Mouse (Mus musculus) left cerebral cortex, adult 2 months (tissue): ENCODE results near the gene Gimap9. TPM values are rescaled to one million over a fixed set of nuclear protein-coding genes. Genes with fewer than 3 reads are reported as not detected.

Experiments
- DNase-seq, 2 experiments: peaks; one replicate each; pipeline ENCODE4 v3.0.0; 2021 to 2022; ENCODE audit warnings: low spot score in 2 of 2, mixed read lengths in 1 of 2; ENCODE audit errors: extremely low spot score in 1 of 2
- H3K27ac ChIP-seq: fragments of 200-600 bp; 2 replicates; pipeline ENCODE4 v1.8.1; 2022
- H3K4me3 ChIP-seq: fragments of 200-600 bp; 2 replicates; pipeline ENCODE4 v1.8.1; 2022
- CTCF ChIP-seq: fragments of 200-600 bp; IDR thresholded peaks from 2 replicates; pipeline ENCODE4 v1.8.1; 2022; ENCODE audit warnings: antibody characterized with exemption, mild to moderate bottlenecking, moderate library complexity
- intact Hi-C: fragments of 180-260 bp; cut with DNase I; formaldehyde crosslinking; loops from one replicate; pipeline ENCODE4 v1.15.1; 2025
- long read RNA-seq, 2 experiments: library from polyadenylated mRNA; stranded (forward); transcript quantifications; one replicate each; pipeline ENCODE4 v2.0.0; 2021; ENCODE audit warnings: borderline mapping rate in 2 of 2
- total RNA-seq, 2 experiments: library from RNA; stranded (reverse); gene quantifications; 2 replicates each; pipeline ENCODE4 v1.2.3; 2021

Gimap9 gene
- under 1 TPM; 0.57 to 0.75 TPM for total RNA-seq
- long read RNA-seq, experiment 1, partial matches to known transcripts: 0 of 1 reads
- long read RNA-seq, experiment 1, other reads (novel, unspliced or antisense): 0 of 1 reads
- long read RNA-seq, experiment 2, partial matches to known transcripts: 0 of 1 reads
- long read RNA-seq, experiment 2, other reads (novel, unspliced or antisense): 0 of 1 reads

DNA sequence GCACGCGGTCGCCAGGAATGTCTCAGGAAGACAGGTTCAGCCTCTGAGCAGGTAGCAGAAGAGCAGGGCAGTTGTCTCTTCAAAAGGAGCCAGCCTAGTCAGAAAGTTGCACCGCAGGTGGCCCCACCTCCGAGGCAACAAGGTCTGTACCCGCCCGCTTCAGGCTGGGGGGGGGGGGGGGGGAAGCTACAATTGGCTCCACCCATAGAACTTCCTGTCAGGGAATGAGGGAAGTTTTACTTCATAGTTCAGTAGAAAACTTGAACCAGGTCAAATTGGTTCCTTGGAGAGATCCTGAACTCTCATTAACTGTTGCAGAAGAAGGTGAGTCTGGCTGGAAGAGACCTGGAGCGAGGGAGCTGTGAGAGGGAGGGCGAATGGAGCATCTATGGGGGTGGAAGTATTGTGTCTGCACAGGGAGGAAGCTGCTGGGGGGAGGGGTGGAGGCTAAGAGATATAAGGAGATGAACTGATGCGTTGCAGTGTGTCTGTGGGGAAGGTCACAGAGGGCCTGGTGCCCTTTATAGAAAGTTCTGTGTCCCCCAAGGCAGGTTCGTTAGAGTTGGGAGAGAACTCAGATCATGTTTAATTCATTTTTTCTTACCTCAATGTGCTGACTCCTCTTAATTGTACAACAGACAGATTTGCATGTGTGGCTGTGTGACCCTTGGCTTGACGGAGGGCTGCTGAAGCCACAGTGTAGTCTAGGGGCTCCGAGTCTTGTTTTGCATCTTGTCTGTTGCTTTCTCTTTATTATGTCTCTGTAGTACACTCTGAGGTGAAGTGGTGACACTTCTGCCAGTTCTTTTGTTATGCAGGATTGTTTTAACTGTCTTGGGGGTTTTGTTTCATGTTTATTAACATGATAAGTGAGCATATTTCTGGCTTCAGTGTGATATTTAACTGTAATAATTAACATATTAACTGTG is at the start of gene Gimap9:
Gimap9 (plus strand) TSS at position 199 of the 929 bp plus-strand sequence.
- peak within 1 kb of the TSS; percentile 13; the same call in 1 of the 2 replicates for H3K4me3 ChIP-seq
- intact Hi-C loops: no loop called here
- TF ChIP-seq CTCF: no peak
- no peak for DNase-seq
- no peak within 1 kb of the TSS for H3K27ac ChIP-seq

DNA sequence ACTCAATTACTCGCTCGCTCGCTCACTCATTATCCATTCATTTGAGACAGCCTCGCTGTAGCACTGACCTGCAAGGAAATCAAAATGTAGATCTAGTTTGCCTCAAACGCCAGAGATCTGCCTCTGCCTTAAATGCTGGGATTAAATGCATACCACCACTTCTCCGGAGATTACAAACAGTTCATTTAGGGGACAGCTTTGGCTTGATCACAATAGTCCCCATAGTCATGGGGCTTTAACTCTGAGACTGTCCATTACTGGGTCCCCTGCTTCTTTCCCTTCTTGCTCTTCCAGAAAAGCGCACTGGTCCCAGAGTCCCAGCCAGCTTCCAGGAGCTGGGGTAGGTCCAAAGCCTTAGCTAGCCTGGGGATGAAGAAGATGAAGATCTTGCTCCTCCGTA is 49.5 kb upstream of the Gimap9 start, which contains the start of gene AI854703:
AI854703 (plus strand) TSS at position 301 of the 400 bp plus-strand sequence.
- H3K4me3 ChIP-seq: peak within 1 kb of the TSS; percentile 76
- no peak for DNase-seq
- intact Hi-C loops: loop anchor here (2.0 kb wide), 1 partner anchor 72 kb away; the partner anchor contains the start of gene Lrrc61
- peak within 1 kb of the TSS; percentile 87 for H3K27ac ChIP-seq
- TF ChIP-seq CTCF: no peak

DNA sequence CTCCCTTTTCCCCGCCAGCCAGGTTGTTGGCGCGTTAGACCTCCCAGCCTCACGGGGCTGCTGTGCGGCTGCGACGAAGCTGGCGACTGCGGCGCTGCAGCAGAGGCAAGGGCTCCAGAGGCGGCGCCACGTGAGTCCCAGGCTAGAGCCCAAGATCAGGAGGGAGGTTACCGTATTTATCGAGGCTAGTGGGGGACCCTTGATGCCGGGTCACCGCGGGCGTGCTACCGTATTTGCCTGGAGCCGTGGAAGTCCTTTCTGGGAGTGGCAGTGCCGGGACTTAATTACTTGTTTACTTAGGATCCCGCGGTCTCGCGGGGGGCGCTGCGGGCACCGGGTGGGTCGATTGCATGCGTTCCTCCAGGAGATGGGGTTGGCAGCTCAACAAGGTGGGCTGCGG is 48.9 kb upstream of the Gimap9 start:
- DNase-seq: peak; percentile 64 to 71
- Histone ChIP-seq H3K27ac (peak overlapping the region; percentile 87), H3K4me3 (peak overlapping the region; percentile 76)
- no peak; the same call in 1 of the 2 replicates for TF ChIP-seq CTCF
- intact Hi-C loops: loop anchor here (2.0 kb wide), 1 partner anchor 72 kb away; the partner anchor contains the start of gene Lrrc61

DNA sequence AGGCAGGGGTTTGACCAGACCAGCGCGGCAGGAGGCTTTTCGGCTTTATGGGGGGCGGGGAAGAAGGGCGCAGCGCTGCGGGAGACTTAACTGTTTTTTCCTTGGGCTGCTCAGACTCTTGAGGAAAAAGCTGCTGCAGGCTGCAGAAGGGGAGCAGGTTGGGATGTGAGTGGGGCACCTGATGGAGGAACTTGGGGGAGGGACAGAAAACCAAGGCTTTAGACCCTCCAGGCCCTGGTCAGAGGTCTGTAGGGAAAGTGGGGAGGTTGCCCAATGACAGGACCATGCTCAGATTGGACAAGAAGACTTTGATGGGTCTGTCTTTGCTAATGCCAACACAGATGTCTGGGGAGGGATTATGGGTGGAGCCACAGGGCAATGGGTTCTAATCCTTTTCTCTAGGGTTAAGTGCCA is 48.4 kb upstream of the Gimap9 start:
- peak overlapping the region; percentile 87 for H3K27ac ChIP-seq
- intact Hi-C loops: loop anchor here (2.0 kb wide), 1 partner anchor 73 kb away; the partner anchor contains the start of gene Lrrc61
- TF ChIP-seq CTCF: no peak
- peak overlapping the region; percentile 76 for H3K4me3 ChIP-seq
- peak in 1 of 2 experiments; percentile 28 for DNase-seq

DNA sequence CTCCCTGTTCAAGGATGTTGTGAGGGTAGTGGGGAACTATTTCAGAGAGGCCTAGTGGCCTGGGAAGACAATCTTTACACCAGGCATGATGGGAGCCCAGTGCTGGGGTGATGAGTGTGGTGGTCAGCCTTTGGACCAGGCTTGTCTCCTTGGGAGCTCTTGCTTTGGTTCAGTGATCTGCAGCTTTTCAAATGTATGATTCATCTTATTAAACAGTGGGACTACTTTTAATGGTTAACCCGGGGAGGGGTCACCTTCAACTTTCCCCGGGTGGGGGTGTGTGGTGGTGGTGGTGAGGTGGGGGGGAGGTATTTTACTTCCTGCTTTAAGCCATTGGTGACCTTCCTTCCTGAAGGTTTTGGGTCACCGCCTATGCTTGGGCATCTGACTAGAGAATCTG is 47.6 kb upstream of the Gimap9 start:
- Histone ChIP-seq H3K27ac (peak overlapping the region; percentile 87), H3K4me3 (peak overlapping the region; percentile 76)
- TF ChIP-seq CTCF: no peak
- intact Hi-C loops: no loop called here
- DNase-seq: no peak

DNA sequence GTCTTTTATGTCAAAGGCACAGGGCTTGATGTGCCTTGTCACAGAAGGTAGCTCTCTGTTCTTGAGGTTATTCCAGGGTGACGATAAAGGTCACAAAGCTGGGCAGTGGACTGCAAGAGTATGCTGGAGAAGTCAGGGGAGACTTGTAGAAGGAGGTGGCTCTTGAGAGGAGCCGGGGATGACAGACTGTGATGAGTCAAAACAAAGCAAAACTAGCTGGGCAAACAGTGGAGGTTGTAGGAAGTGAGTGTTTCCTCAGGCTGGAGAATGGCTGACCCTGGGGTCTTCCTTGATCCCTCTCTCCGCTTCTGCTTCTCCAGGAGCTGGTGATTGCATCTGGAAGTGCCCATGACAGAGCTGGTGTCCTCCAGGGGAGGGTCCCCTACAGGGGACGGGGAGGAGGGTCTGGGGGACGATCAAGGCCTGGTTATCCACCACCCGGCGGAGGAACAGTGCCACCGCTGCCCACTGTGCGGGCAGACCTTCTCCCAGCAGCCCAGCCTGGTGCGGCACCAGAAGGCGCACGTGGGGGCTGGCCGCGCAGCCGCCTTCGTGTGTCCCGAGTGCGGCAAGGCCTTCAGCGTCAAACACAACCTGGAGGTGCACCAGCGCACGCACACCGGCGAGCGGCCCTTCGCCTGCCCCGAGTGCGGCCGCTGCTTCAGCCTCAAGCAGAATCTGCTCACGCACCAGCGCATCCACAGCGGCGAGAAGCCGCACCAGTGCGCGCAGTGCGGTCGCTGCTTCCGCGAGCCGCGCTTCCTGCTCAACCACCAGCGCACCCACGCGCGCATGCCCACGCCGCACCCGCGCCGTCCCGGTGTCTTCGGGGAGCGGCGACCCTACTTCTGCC is 46.9 kb upstream of the Gimap9 start:
- intact Hi-C loops: no loop called here
- DNase-seq: peak; percentile 65 to 70
- peak overlapping the region; percentile 54 for H3K4me3 ChIP-seq
- no peak for TF ChIP-seq CTCF
- H3K27ac ChIP-seq: peak overlapping the region; percentile 72

DNA sequence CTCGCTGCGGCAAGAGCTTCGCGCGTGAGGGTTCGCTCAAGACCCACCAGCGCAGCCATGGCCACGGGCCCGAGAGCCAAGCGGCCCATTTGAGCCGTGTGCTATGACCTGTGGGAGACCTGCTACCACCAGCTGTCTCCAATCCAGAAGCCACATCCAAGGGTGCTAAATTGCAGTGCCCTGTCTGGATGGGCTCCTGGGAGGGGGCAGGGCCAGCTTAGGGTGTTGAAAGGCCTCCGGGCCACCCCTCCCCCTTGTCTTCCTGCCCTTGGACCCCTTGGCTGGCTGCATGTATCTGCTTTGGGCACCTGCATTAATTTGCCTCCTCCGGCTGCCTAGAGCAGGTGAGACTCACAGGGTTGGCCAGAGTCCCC is 46.3 kb upstream of the Gimap9 start:
- intact Hi-C loops: no loop called here
- H3K4me3 ChIP-seq: peak overlapping the region; percentile 54
- peak overlapping the region; percentile 72 for H3K27ac ChIP-seq
- TF ChIP-seq CTCF: no peak
- no peak for DNase-seq

DNA sequence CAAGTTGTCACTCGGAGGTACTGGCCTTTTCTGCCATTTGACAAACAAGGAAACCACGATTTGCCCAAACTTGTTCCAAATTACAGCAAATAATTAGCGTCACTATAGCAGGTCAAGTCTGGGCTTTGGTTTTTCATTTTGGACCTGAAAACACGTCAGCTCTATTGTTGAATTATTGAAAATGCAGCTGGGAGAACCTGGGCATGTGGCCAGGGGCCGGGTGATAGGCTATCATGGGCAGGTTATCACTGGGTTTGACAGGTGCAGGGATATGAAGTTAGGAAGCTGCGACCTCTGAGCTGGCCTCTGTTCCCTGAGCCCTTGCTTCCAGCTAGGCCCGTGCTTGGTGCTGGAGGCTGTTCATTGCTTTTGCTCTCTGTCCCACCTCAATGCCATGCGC is 45.1 kb upstream of the Gimap9 start:
- no peak overlapping the region for H3K4me3 ChIP-seq
- H3K27ac ChIP-seq: no peak overlapping the region
- intact Hi-C loops: no loop called here
- TF ChIP-seq CTCF: no peak
- no peak for DNase-seq

DNA sequence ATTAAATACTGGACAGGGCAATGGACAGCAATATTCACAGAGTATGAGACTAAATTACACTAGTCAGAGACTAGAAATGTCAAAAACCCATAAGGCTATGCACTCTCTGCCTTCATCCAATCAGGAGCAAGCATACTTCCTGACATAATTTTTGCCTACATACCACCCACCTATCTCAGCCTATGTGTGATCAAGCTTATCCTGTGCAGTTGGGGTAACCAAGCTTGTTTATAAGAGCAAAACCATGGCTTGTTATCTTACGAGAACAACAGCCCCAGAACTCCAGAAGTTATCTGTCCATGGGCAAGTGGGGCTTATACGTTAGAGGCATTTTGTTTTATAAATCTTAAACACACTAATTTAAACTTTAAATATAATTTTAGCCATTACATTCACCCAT is 40.8 kb upstream of the Gimap9 start:
- H3K27ac ChIP-seq: no peak overlapping the region
- intact Hi-C loops: no loop called here
- no peak for TF ChIP-seq CTCF
- H3K4me3 ChIP-seq: no peak overlapping the region
- DNase-seq: no peak

DNA sequence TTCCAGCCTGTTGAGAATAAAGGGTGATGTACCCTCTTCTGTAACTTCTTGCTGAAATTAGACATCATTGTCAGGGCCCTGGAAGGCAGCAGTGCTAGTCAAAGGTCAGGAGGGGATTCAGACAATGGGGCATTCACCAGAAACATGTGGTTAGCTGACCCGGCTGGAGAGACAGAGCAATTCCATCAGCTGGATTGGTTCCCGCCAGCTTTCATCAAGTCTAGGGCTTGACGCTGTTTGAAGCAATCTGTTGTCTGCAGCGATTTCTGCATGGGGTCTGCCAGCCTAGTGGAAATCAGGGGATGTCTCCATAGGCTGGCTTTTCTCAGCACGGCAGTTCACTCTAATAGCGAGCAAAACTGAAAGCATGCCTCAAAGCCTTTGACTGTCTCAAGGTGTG is 39.4 kb upstream of the Gimap9 start:
- no peak overlapping the region for H3K4me3 ChIP-seq
- no peak overlapping the region for H3K27ac ChIP-seq
- no peak for TF ChIP-seq CTCF
- DNase-seq: no peak
- intact Hi-C loops: no loop called here

DNA sequence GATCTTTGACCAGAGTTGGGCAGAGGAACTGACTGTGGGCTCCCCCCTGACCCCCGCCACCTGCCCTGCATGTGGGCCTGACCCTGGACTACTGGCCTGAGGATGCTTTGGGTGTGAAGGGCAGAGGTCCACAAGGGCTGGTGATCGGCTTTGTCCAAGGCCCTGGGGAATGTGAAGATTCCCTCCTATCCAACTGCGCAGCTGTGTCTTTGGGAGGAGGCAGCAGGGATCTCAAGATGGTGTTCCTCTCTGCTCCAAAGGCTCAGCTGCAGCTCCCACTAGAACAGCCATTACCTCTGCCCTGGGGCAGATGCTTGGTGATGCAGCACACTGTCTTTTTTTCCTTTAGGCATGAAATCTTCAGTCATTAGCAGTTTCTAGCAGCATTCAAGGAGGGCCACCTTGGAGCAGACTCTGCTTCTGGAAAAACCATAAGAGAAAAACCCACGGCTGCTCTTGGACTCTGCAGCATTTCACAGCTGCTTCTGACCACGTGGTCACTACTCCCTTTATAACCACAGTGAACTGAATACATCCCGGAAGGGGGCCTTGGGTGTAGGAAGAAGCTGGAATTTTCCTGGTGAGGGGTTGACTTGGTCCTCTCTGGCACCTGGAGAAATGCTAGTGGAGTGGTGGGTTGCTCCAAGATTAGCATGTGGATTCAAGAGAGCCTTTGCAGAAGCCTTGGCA is 38.0 kb upstream of the Gimap9 start:
- Histone ChIP-seq H3K27ac (no peak overlapping the region), H3K4me3 (no peak overlapping the region)
- intact Hi-C loops: no loop called here
- no peak for DNase-seq
- no peak for TF ChIP-seq CTCF
